Mouse (Mus musculus): ENCODE measurements around the gene Triobp.

GRCm38 (mm10) chr15:78948152-78948725 lies 715 bp downstream of the Triobp start:
- TF ChIP-seq CTCF (IDR thresholded peaks at IDR 0.05; ENCODE audit: extremely low read depth, insufficient read depth, low read length) (no peak), POLR2A (IDR thresholded peaks at IDR 0.05; ENCODE audit: extremely low read depth, insufficient read depth, low read length) (no peak)

Measured in cortical plate, adult 2 months (tissue).